Mouse (Mus musculus): ENCODE results near the gene Clec9a.

The Clec9a gene

DNA sequence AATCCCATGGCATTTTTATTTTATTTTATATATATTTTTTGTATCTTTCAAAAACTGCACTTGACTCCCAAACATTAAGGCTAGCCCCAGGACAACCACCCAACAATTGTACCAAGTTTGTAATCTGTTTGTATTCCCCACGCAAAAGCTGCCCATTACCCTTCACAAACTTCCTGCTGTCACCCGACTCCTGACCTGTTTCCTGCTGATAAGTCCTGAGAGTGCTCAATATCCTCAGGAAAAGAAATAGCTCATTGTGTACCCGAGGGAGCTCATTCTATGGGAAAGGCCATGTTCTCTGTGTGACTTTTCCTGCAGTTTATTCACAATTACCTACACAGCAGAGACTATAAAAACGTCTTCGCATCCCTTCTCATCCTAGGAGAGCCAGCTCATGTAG lies 17.1 kb downstream of the Clec9a start:
- DNase-seq = no peak

DNA sequence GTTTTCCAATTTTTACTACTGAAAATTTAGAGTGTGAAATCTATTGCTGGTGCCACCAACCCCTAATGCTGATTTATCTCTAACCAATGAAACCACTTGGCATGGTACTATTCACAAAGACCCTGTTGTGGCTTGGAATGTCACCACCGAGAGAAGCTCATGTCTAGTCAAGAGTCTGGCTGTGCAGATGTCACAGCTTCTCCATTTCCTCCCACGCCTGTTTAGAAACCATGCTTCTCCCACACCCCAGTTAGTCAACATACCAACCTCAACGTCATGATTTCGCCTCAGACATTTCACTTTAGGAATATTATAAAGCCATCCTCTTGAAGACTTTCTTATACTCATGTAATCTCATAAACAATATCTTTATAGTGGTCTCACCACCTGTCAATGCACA lies 18.6 kb downstream of the Clec9a start:
- no peak for DNase-seq

DNA sequence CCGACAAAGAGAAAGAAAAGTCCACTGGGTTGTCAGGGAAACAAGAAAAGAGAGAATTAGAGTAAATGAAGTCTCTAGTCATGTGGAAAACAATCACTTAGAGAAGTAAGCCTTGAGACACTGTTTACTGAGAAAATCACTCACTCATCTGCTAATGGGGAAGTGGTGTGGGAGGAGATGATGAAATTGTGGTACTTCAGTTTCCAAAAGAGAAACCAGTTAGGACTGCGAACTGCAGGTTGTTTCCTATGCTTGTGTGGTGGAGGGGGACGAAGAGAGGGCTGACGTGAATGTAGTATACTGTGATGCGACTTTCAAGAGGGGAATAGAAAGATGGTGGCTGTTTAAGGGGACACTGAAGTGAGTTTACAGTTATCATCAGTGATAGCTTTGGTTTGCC lies 25.6 kb downstream of the Clec9a start:
- no peak for DNase-seq

DNA sequence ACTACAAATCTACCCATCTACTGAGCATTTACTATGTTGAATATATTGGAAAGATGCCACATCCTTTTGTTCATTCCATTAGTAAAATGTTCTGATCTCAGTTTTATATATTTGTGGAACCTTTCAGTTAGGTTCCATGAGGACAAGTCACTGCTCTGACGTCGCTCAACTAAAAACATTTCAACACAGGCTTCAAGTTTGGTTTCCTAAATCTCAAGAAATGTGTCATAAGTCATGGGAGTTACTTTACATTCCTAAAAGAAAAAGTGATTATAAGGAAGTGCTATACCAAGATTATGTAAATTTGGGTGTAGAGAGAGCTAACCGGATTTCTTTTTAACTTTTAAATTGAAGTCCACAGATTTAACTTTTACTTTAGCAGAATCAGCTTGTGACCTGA lies 27.4 kb downstream of the Clec9a start:
- DNase-seq = no peak

DNA sequence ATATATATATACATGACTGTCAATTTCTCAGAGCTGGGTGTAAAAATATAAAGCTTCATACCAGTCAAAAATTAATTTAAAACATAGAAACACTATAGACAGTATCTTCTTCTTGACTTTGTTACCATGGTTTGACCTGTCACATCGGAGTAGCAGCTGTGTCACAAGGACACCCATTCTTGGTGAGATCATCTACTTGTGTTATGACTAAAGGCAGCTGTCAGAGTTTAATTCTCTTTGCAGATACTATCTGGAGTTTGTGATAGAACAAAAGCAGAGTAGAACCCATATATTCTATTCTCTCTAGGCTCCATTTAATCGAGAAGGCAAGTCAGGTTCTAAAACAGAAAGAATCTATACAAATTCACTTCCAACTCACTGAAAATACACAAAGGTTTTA lies 29.4 kb downstream of the Clec9a start:
- DNase-seq = no peak

DNA sequence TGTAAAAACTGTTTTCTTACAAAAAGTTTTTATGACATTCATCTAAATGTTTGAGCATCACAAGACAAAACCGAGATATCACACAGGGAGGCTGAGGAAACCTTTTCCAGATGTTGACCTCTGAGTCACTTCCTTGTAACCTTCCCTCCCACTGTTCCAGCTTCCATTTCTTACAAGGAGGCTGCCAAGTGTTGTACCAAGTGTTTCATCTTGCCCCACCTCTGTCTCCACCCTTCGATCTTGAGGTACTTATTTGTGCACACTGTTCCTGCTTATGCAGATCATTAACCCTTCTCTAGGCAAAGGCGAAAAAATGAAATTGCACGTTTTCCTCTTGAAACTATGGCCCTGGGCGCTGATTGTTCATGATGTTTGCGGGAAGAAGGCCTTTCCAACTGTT lies 41.1 kb downstream of the Clec9a start:
- DNase-seq = no peak

DNA sequence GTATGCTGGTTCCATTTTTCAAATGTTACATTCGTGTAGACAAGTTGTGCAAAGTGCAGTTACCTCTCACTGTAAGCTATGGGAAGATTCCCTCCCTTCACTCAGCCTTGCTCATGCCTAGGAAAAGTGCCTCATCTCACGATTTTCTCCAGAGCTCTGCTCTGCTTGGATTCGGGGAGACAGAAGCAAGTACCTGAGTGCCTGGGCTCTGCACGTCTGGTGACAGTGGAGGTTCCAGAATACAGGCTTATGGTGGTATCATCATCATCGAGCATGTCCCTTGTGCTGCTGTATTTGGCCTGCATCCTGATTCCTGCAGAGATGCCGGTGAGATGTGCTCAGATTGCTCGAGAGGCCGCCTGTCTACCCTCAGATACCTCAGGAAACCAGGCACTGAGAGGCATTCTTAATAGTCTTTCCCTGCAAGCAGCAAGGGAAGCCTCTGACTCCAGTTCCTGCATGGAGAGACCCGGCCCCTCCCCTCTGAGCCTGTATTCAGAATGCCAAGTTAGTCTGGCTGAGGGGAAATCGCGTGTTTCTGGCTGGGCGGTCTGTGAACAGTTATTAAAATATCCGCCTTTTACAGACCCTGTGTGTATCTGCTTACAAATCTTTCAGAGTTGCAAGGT lies 42.9 kb downstream of the Clec9a start, which contains the start of gene Clec1a:
Gene Clec1a (minus strand): TSS at position 590 of the 629 bp plus-strand sequence.
- no peak for DNase-seq

DNA sequence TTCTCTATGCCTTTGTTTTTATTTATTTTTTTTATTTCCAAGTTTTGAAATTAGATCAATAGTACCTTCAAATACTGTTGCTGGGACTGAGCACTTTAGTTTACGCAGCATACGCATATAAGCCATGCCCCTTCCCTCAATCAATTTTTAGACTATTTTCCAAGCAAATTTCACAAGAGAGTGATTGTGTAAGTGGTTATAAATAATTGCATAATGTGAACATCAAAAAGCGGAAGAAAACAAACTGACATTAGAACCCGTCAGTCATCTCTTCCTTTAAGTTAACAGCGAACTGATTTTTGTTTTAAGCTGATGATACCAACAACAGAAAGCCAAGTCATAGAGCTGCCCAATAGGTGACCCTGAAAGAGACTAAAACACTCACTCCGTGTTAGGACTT lies 62.7 kb downstream of the Clec9a start:
- no peak for DNase-seq

DNA sequence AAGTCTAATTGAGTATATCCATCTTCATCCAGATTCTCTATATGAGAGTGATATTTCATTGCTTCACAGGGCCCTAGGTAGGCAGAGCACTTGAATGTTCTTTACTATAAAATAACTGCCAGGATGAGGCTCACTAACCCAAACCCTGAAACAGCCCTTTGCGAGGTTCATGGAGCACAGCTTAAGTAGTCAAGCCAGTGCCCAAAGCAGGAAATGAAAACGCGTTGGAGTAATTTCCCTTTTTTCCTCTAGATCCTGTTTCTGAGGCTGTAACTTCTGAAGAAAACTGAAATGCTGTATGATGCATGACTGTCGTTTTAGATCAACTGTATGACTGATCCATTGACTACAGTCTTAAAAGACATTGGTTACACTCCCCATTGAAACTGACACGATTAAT lies 64.0 kb downstream of the Clec9a start:
- no peak for DNase-seq

All from cerebellum, adult 11-12 months (tissue).